Mouse (Mus musculus) MEL (cell line): ENCODE data around the gene Trex1.

ENCODE experiments used
- CTCF ChIP-seq, 3 experiments: IDR thresholded peaks in 2 of 3; conservative IDR thresholded peaks in 1 of 3; 2 replicates each; pipeline ENCODE4 v1.5.1; 2011 to 2012; ENCODE audit warnings: low read length in 3 of 3, low read depth in 2 of 3, mild to moderate bottlenecking in 2 of 3, improper control_type of control experiment in 1 of 3, inconsistent platforms in 1 of 3, mixed read lengths in 1 of 3, moderate library complexity in 1 of 3; ENCODE audit not compliant: control insufficient read depth in 1 of 3, insufficient read depth in 1 of 3, poor library complexity in 1 of 3, severe bottlenecking in 1 of 3
- NRF1 ChIP-seq: IDR thresholded peaks from 2 replicates; pipeline ENCODE4 v1.6.1; 2014; ENCODE audit warnings: low read depth, mild to moderate bottlenecking, inconsistent platforms, low read length, improper control_type of control experiment, moderate library complexity; ENCODE audit not compliant: poor library complexity, insufficient read depth, severe bottlenecking

GRCm38 (mm10) chr9:109068095-109068735 is 8.7 kb upstream of the Trex1 start:
- TF ChIP-seq CTCF (IDR thresholded peaks at IDR 0.05 in 2 of 3, conservative IDR thresholded peaks at IDR 0.05 in 1 of 3; ENCODE audit: control insufficient read depth in 1 of 3, insufficient read depth in 1 of 3, low read depth in 2 of 3, low read length in 3 of 3, poor library complexity in 1 of 3, severe bottlenecking in 1 of 3): peak in 1 of 3 experiments; percentile 28; a peak in 3 of 6 replicates
- TF ChIP-seq NRF1: no peak
